Mouse (Mus musculus): ENCODE measurements at regions not wholly inside any gene's neighbourhood (a gene's known extent, or its start where the extent isn't known, plus 50 kb on each side); places are given as distances from the start of the nearest gene placed in this dataset.

DNA sequence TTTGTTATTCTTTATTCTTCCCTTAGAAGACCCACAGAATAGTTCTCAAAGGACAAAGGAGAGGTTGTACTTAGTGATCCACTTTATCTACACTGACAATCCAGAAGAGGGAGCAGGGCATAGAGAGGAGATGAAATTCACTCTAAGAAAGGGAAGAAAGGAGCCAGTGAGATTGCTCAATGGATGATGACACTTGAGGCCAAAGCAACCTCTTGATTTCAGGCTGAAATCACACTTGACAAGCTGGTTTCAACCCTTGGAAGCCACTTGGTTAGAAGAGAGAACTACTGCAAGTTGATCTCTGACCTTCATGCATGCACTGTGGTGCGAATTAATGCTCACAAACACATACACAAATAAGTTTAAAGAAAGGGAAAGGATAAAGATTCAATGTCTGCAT is 66.5 kb downstream of the Ccnl1 start:
- no peak for DNase-seq (ENCODE audit: low read depth)

DNA sequence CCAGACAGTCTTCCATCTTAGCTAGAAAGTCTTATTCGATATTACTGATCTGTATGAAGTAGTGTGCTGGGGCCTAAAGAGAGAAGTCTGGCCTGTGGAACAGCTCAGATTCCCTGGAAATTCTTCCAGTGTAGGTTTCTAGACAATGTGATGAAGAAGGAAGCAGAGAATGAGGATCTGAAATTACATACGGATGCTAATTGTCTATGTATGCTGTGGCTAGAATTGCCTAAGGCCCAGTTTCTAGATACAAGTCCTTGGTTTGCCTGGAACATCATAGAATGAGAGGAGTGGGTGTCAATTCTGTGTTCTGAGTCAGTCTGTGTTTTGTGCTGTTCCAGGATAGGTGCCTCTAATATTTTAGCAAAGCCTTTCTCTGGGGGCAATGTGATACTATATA is 66.9 kb downstream of the Ccnl1 start:
- DNase-seq (ENCODE audit: low read depth), result no peak

DNA sequence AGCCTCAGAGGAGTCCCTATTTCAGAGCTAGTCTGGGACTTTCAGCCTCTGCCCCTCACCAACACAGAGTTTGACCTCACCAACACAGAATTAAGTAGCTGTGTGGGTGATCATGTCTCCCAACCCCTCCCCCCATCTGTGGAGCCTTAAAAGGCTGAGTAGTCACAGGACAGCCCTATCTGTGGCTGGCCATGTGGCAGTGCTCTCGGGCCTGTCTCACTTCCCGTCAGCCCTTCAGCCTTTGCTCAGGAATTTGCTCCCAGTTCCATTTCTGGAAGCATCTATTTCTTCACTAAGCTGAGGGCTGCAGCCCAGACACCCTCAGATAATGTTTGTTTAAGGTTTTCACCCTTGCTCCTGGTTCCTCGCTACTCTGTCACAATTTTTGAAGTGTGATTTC is 69.1 kb downstream of the Ccnl1 start:
- no peak for DNase-seq (ENCODE audit: low read depth)

DNA sequence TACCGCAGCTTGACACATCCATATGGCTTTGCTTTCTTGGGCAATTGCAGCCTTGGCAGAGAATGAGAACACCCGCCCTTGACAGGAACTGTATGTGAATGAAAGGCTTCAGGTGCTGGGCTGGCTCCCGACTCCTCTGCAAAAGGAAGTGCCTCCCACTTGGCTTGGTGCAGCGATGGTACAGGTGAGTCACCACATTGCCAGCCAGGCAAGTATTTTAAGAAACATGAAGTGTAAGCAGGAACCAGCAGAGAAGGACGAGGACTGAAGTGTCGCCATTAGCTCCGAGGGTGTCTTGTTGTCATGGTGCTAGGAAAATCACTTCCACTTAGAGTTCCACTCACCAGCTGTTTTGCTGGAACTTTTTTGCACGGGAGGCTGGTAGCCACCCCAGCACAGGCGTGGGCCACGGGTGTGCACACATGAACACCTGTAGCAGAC is 73.5 kb downstream of the Ccnl1 start:
- peak; percentile 99 for DNase-seq (ENCODE audit: low read depth)

DNA sequence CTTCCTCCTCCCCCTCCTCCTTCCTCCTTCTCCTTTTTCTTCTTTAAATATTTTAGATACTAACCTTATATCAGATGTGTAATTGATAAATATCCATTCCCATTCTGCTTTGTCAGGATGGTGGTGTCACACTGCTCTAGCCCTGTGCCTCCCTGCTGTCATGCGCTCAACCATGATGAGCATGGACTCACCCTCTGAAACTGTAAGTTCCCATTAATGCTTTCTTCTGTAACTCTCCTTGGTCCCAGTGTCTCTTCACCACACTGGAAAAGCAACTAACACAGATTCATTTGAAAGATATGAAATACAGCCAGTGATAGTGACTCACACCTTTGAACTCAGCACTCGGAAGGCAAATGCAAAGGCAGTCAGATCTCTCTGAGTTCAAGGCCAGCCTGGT is 75.9 kb downstream of the Ccnl1 start:
- no peak for DNase-seq (ENCODE audit: low read depth)
